Mouse (Mus musculus): ENCODE results near the gene Rbbp5.

The Rbbp5 gene

GRCm38 (mm10) chr1:132541824-132542599 is 64.8 kb downstream of the Rbbp5 start:
- DNase-seq: no peak

- DNase-seq: no peak
These were observed 65.7 kb downstream of the Rbbp5 start, which contains the start of gene Cntn2 for GRCm38 (mm10) chr1:132542762-132543306. Cntn2 (minus strand) TSS chr1:132543256.

GRCm38 (mm10) chr1:132543789-132544188 is 66.6 kb downstream of the Rbbp5 start:
- no peak for DNase-seq

All from kidney, adult 9 months (tissue).